Mouse (Mus musculus): ENCODE measurements around the gene Rimbp2. TPM values are rescaled to one million over a fixed set of nuclear protein-coding genes. Genes with fewer than 3 reads are reported as not detected.
"Not testable (repeated sequence)": the region's sequence is repeated elsewhere in the genome, so short reads cannot be mapped to it uniquely, and the experiment has no call there.

Gene Rimbp2
- polyA plus RNA-seq (2015; fragmentation: Nextera tagmentation; extraction: Ambion mirVana), result 0.17 and 0.34 TPM in 2 replicates

GRCm38 (mm10) chr5:128953278-128954070 is at the start of gene Rimbp2:
Rimbp2 (minus strand) TSS chr5:128953486.
- Histone ChIP-seq H3K36me3 (no peaks in the 10 kb centered on the region), H3K4me1 (peaks cover 7% of the 10 kb centered on the region), H3K9me3 (replicated peaks) (no peaks in the 10 kb centered on the region), H3K9ac (no peak within 1 kb of the TSS), H3K27me3 (peaks cover 22% of the 10 kb centered on the region), H3K27ac (replicated peaks) (no peak within 1 kb of the TSS), H3K4me3 (replicated peaks) (peak within 1 kb of the TSS; percentile 31), H3K4me2 (replicated peaks) (peak within 1 kb of the TSS; percentile 49)
- 7% methylated on average over 17 of the region's 17 CpGs for whole genome bisulfite sequencing
- ATAC-seq (ENCODE audit: insufficient number of reproducible peaks, low FRiP score, low TSS enrichment, low read depth), result no peak

DNA sequence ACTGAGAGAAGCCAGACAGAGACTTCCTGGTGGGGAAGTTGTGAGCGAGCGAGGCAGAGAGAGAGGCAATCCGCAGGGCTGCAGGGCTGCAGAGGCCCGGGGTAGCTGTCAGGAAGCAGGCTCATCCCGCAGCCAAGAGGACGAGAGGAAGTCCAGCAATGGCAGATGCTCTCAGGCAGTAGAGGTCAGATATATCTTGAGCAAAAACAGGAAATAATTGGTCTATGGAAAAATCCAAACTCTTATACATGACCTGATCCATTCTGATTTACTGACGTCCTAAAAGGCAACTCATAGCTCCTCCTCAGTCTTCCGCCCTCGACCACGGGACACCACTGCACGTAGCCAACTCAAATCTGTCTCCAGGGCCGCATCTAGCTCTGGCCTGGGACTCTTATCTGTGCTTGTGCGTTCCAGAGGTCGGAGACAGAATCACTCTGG is 49.3 kb upstream of the Rimbp2 start:
- Histone ChIP-seq H3K4me3 (replicated peaks) (no peak overlapping the region), H3K9ac (no peak overlapping the region), H3K27ac (replicated peaks) (peak overlapping the region; percentile 34; the same call in 1 of the 2 replicates), H3K27me3 (no peaks in the 10 kb centered on the region), H3K9me3 (replicated peaks) (no peaks in the 10 kb centered on the region), H3K4me1 (peaks cover 35% of the 10 kb centered on the region), H3K4me2 (replicated peaks) (no peak overlapping the region), H3K36me3 (peaks cover 23% of the 10 kb centered on the region)
- 52% methylated on average over 14 of the region's 14 CpGs for WGBS
- 0 out of 2 replicates have a peak, but pooled peaks have one; percentile 19 for ATAC-seq (ENCODE audit: insufficient number of reproducible peaks, low FRiP score, low TSS enrichment, low read depth)

GRCm38 (mm10) chr5:129000706-129001468 is 47.6 kb upstream of the Rimbp2 start:
- Histone ChIP-seq H3K4me1 (peaks cover 25% of the 10 kb centered on the region; the same call in 1 of the 2 replicates), H3K27me3 (no peaks in the 10 kb centered on the region), H3K4me3 (replicated peaks) (no peak overlapping the region), H3K27ac (replicated peaks) (no peak overlapping the region), H3K9me3 (replicated peaks) (no peaks in the 10 kb centered on the region), H3K4me2 (replicated peaks) (no peak overlapping the region), H3K9ac (no peak overlapping the region), H3K36me3 (peaks cover 28% of the 10 kb centered on the region)
- WGBS, result 41% methylated on average over 8 of the region's 8 CpGs
- ATAC-seq (ENCODE audit: insufficient number of reproducible peaks, low FRiP score, low TSS enrichment, low read depth), result no peak

DNA sequence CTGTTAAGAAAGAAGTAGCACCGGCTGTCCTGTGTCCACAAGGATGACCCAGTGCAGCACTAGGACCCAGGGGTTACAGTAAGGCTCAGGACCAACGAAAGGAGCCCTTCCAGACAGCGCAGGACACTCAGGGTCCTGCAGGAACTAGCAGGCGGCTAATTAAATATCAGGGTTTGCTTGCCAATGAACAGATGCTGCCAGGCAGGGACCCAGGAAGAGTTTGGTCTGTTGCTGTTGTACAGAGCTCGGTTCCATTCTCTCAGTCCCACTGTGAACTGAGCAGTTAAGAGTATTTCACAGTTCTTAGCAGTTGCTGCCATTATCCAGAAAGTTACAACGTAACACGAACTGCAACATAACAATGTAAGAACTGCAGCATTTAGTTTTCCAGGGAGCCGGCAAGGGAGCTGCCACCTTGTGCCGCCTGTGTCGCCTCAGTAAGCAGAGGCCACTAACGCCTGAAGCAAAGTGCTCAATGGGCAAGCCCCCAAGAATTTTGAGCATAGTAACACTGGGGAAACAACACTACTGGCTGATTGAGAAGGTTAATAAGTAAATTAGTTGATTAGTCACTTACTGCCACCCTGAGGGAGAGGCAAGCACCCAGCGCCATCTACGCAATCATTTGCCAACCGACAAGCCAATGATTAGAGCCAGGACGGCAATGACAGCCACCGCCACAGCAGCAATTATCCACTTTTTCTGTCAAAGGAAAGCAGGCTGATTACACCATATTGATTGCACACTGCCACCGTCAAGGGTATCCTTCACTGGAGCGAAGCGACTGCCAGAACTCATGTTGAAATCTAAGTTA is 34.1 kb upstream of the Rimbp2 start:
- Histone ChIP-seq H3K27ac (replicated peaks) (no peak overlapping the region), H3K4me2 (replicated peaks) (no peak overlapping the region), H3K4me1 (no peaks in the 10 kb centered on the region), H3K9ac (no peak overlapping the region), H3K36me3 (peaks cover 64% of the 10 kb centered on the region), H3K9me3 (replicated peaks) (no peaks in the 10 kb centered on the region), H3K27me3 (no peaks in the 10 kb centered on the region), H3K4me3 (replicated peaks) (no peak overlapping the region)
- no peak for ATAC-seq (ENCODE audit: insufficient number of reproducible peaks, low FRiP score, low TSS enrichment, low read depth)
- 63% methylated on average over 19 of the region's 19 CpGs for WGBS

GRCm38 (mm10) chr5:128985946-128986345 is 32.7 kb upstream of the Rimbp2 start:
- Histone ChIP-seq H3K4me1 (0 out of 2 replicates have a peak, but pooled peaks cover 4% of the 10 kb centered on the region), H3K9ac (no peak overlapping the region), H3K36me3 (peaks cover 50% of the 10 kb centered on the region), H3K4me3 (replicated peaks) (no peak overlapping the region), H3K4me2 (replicated peaks) (no peak overlapping the region), H3K27me3 (no peaks in the 10 kb centered on the region), H3K27ac (replicated peaks) (no peak overlapping the region), H3K9me3 (replicated peaks) (no peaks in the 10 kb centered on the region)
- 94% methylated on average over 13 of the region's 13 CpGs for WGBS
- ATAC-seq (ENCODE audit: insufficient number of reproducible peaks, low FRiP score, low TSS enrichment, low read depth), result no peak

DNA sequence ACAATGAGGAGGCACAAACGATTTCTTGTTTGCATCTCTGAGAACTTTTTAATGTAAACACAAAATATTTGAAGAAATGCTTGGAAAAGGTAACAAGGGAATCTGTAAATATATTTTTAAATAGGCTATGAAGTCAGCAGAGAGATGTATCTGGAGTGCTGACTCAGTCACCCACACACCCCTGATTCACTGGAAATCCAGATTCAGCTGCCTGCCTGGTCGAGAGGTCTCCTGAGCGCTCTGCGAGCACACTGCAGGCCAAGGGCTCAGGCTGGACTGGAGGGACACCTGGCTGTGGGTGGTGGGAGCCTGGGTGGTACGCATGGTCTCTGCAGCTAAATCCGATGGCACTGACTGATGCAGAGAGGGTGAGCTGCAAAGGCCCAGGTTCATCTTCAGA is 31.2 kb upstream of the Rimbp2 start:
- WGBS, result 80% methylated on average over 6 of the region's 6 CpGs

DNA sequence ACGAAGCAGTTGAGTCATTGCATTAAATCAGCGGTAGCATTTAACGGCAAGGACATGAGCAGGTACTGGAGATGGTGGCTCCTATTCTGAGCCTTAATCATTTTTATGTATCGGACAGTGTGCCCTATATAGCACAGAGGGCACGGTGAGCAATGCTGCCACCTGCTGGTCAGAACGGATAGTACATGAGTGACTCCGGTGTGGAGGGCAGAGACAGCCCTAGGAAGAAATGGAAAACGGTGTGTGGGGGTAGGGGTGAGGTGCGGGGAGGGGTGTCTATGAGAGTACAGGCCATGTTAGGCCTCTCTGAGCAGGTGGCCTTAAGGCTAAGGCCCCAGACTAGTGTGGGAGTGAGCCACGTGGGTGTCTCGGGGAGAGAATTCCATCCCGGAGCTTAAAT is 28.3 kb upstream of the Rimbp2 start:
- peaks cover 19% of the 10 kb centered on the region for H3K36me3 ChIP-seq
- H3K4me2 ChIP-seq (replicated peaks), result no peak overlapping the region
- H3K9ac ChIP-seq, result no peak overlapping the region
- ATAC-seq (ENCODE audit: insufficient number of reproducible peaks, low FRiP score, low TSS enrichment, low read depth), result 0 out of 2 replicates have a peak, but pooled peaks have one; percentile 65
- H3K27me3 ChIP-seq, result no peaks in the 10 kb centered on the region
- no peaks in the 10 kb centered on the region for H3K9me3 ChIP-seq (replicated peaks)
- no peak overlapping the region for H3K4me3 ChIP-seq (replicated peaks)
- 22% methylated on average over 12 of the region's 12 CpGs for WGBS
- no peak overlapping the region for H3K27ac ChIP-seq (replicated peaks)
- 0 out of 2 replicates have a peak, but pooled peaks cover 4% of the 10 kb centered on the region for H3K4me1 ChIP-seq

More for the DNA sequence above, 31.2 kb upstream of the Rimbp2 start:
- ATAC-seq (ENCODE audit: insufficient number of reproducible peaks, low FRiP score, low TSS enrichment, low read depth), result no peak
- H3K27ac ChIP-seq (replicated peaks), result no peak overlapping the region
- no peak overlapping the region for H3K4me3 ChIP-seq (replicated peaks)
- peaks cover 39% of the 10 kb centered on the region for H3K36me3 ChIP-seq
- no peaks in the 10 kb centered on the region for H3K27me3 ChIP-seq
- H3K4me2 ChIP-seq (replicated peaks), result no peak overlapping the region
- H3K4me1 ChIP-seq, result 0 out of 2 replicates have a peak, but pooled peaks cover 4% of the 10 kb centered on the region
- no peaks in the 10 kb centered on the region for H3K9me3 ChIP-seq (replicated peaks)
- H3K9ac ChIP-seq, result no peak overlapping the region

GRCm38 (mm10) chr5:128980857-128981256 is 27.6 kb upstream of the Rimbp2 start:
- Histone ChIP-seq H3K36me3 (peaks cover 13% of the 10 kb centered on the region), H3K9ac (no peak overlapping the region), H3K27me3 (no peaks in the 10 kb centered on the region), H3K27ac (replicated peaks) (no peak overlapping the region), H3K9me3 (replicated peaks) (no peaks in the 10 kb centered on the region), H3K4me2 (replicated peaks) (no peak overlapping the region), H3K4me3 (replicated peaks) (no peak overlapping the region), H3K4me1 (0 out of 2 replicates have a peak, but pooled peaks cover 4% of the 10 kb centered on the region)
- 71% methylated on average over 7 of the region's 7 CpGs for WGBS
- no peak for ATAC-seq (ENCODE audit: insufficient number of reproducible peaks, low FRiP score, low TSS enrichment, low read depth)

DNA sequence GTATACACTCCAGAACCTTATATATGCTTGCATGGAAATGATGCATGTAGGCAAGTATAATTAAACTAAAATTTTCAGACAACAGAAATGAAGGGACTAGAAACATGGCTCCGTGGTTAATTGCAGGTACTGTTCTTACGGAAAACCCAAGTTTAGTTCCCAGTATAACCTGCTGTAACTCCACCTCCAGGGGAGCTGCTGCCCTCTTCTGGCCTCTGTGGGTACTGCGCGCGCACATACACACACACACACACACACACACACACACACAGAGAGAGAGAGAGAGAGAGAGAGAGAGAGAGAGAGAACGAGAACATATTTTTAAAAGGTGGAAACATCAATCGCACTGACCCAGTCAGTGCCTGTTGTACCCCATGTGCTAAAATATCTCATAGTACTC is 25.7 kb upstream of the Rimbp2 start:
- Histone ChIP-seq H3K4me1 (0 out of 2 replicates have a peak, but pooled peaks cover 4% of the 10 kb centered on the region), H3K27ac (replicated peaks) (no peak overlapping the region), H3K9ac (no peak overlapping the region), H3K36me3 (no peaks in the 10 kb centered on the region), H3K27me3 (no peaks in the 10 kb centered on the region), H3K9me3 (replicated peaks) (no peaks in the 10 kb centered on the region), H3K4me3 (replicated peaks) (no peak overlapping the region), H3K4me2 (replicated peaks) (no peak overlapping the region)
- 98% methylated on average over 7 of the region's 7 CpGs for WGBS
- ATAC-seq (ENCODE audit: insufficient number of reproducible peaks, low FRiP score, low TSS enrichment, low read depth), result no peak

GRCm38 (mm10) chr5:128977466-128977865 is 24.2 kb upstream of the Rimbp2 start:
- H3K36me3 ChIP-seq; H3K4me3 ChIP-seq (replicated peaks); H3K27ac ChIP-seq (replicated peaks); H3K27me3 ChIP-seq; ATAC-seq (ENCODE audit: insufficient number of reproducible peaks, low FRiP score, low TSS enrichment, low read depth); H3K9me3 ChIP-seq (replicated peaks); H3K4me1 ChIP-seq; H3K9ac ChIP-seq; H3K4me2 ChIP-seq (replicated peaks): not testable (repeated sequence)
- WGBS, result 70% methylated on average over 1 of the region's 1 CpGs

Data from embryonic facial prominence, embryonic 15.5 days (tissue).